Mouse (Mus musculus) CH12.LX (cell line): ENCODE data around the gene Rbms1.

Experiments used
- ZC3H11A ChIP-seq: IDR thresholded peaks from 2 replicates; pipeline ENCODE4 v1.6.1; 2012; ENCODE audit warnings: low read depth, mild to moderate bottlenecking, inconsistent platforms, low read length, improper control_type of control experiment
- ZMIZ1 ChIP-seq: IDR thresholded peaks from 2 replicates; pipeline ENCODE4 v1.6.1; 2012; ENCODE audit warnings: low read depth, mild to moderate bottlenecking, inconsistent platforms, low read length, improper control_type of control experiment

DNA sequence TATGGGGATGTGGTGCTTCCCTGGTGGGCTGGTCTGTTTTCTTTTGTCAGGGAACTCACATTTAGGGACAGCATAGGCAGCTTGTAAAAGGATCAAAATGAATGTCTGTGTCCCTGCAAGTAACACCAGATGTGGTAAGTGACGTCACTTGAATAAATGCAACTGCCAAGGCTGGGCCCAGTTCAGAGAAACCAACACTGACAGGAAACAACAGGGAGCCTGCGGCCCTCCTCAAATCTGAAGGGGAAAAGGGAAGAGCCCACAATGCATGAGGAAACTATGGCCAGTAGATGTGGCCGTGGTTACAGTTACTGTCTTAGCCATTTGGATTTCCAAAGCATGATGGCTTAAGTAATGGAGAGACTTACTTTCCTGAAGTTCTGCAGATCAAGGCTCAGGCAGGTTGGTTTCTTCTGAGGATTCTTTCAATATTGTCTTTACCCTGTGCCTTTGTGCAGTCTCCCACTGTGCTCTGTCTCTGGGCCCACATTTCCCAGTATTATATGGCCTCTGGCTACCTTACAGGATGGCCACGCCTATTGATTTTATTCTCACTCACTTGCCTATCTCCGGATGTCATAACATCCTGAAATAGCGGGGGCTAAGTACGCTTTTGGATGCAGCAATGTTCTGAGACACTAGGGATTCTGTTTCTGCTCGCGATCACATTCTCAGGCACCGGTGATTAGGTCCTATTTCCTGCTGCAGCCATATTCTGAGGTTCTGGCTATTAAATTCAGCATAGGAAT lies 223.4 kb downstream of the Rbms1 start:
- TF ChIP-seq ZC3H11A (no peak), ZMIZ1 (no peak)
